Mouse (Mus musculus) lung, embryonic 14.5 days (tissue): ENCODE measurements around the gene Rfc1. TPM values are rescaled to one million over a fixed set of nuclear protein-coding genes. Genes with fewer than 3 reads are reported as not detected.
A peak's percentile ranks its signal among the peaks of the same experiment; 100 is the strongest.

Experiments
- ATAC-seq: fragments of 200-750 bp; cut with Nextera tagmentation; 2 replicates; pipeline ENCODE4 v1.8.0; 2017; ENCODE audit warnings: mild to moderate bottlenecking, moderate TSS enrichment, moderate library complexity; ENCODE audit not compliant: insufficient read depth
- DNase-seq: peaks from one replicate; pipeline ENCODE4 v3.0.0-alpha.2; 2015
- H3K27ac ChIP-seq: fragments of 300-500 bp; sonication (generic); 2 replicates; pipeline ENCODE4 v1.5.1; 2014; ENCODE audit warnings: low read depth, mild to moderate bottlenecking, moderate library complexity
- H3K27me3 ChIP-seq: fragments of 300-500 bp; sonication (generic); 2 replicates; pipeline ENCODE4 v1.6.1; 2014; ENCODE audit warnings: low read length, control low read depth; ENCODE audit not compliant: insufficient read depth
- H3K36me3 ChIP-seq: fragments of 300-500 bp; sonication (generic); 2 replicates; pipeline ENCODE4 v1.6.1; 2014; ENCODE audit warnings: control low read depth; ENCODE audit not compliant: insufficient read depth
- H3K4me1 ChIP-seq: fragments of 300-500 bp; sonication (generic); 2 replicates; pipeline ENCODE4 v1.6.1; 2014; ENCODE audit warnings: antibody characterized with exemption, control low read depth; ENCODE audit not compliant: insufficient read depth
- H3K4me2 ChIP-seq: fragments of 300-500 bp; sonication (generic); 2 replicates; pipeline ENCODE4 v1.6.1; 2014; ENCODE audit warnings: mild to moderate bottlenecking
- H3K4me3 ChIP-seq: fragments of 300-500 bp; sonication (generic); 2 replicates; pipeline ENCODE4 v1.5.1; 2014; ENCODE audit warnings: low read depth, low read length
- H3K9ac ChIP-seq: fragments of 300-500 bp; sonication (generic); 2 replicates; pipeline ENCODE4 v1.6.1; 2014
- H3K9me3 ChIP-seq: fragments of 300-500 bp; sonication (generic); 2 replicates; pipeline ENCODE4 v1.6.1; 2016; ENCODE audit warnings: low read depth, low read length, control low read depth
- CTCF ChIP-seq: IDR thresholded peaks from 2 replicates; pipeline ENCODE4 v1.5.1; 2016; ENCODE audit warnings: antibody characterized with exemption, low read depth
- WGBS: fragments of 180-500 bp; shearing (Covaris S2); extraction: QIAGEN DNeasy Blood & Tissue Kit; methylation state at CpG from one replicate; pipeline ENCODE4 v1.1.7; 2014; 5-methylcytosine and 5-hydroxymethylcytosine counted together
- polyA plus RNA-seq: library from polyadenylated mRNA; unstranded; fragments of >200 nt; fragmentation: Nextera tagmentation; extraction: Ambion mirVana; gene quantifications from 2 replicates; pipeline ENCODE4 v1.2.1, GENCODE M21; 2014

The Rfc1 gene
- polyA plus RNA-seq, 1 experiment from 2014 or later = 99.9 TPM

DNA sequence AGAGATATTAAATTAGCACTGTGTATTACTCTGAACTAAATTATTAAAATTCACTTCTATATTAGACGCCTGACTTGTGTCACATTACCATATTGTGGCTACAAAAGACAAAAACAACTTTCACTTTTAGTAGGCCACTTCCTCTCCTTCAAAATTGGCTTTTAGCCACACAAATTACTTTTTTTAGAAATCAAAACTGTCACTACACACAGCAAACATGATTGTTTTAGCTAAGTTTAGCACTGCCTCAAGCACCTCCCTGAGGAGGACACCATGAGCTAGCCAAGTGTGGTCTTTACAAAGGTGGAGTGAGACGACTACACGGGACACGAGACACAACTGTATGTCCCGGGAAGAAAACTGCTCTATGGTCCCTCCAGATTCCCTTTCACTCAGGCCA lies 9.3 kb downstream of the Rfc1 start:
- Histone ChIP-seq H3K4me2 (no peak overlapping the region), H3K27ac (peak overlapping the region; percentile 61; the same call in 1 of the 2 replicates), H3K4me3 (no peak overlapping the region), H3K36me3 (0 out of 2 replicates have a peak, but pooled peaks cover 2% of the 10 kb centered on the region), H3K27me3 (no peaks in the 10 kb centered on the region), H3K9ac (no peak overlapping the region), H3K4me1 (0 out of 2 replicates have a peak, but pooled peaks cover 5% of the 10 kb centered on the region), H3K9me3 (no peaks in the 10 kb centered on the region)
- ATAC-seq = no peak
- no peak for TF ChIP-seq CTCF
- no peak for DNase-seq
- 70% methylated on average over 5 of the region's 5 CpGs for WGBS

DNA sequence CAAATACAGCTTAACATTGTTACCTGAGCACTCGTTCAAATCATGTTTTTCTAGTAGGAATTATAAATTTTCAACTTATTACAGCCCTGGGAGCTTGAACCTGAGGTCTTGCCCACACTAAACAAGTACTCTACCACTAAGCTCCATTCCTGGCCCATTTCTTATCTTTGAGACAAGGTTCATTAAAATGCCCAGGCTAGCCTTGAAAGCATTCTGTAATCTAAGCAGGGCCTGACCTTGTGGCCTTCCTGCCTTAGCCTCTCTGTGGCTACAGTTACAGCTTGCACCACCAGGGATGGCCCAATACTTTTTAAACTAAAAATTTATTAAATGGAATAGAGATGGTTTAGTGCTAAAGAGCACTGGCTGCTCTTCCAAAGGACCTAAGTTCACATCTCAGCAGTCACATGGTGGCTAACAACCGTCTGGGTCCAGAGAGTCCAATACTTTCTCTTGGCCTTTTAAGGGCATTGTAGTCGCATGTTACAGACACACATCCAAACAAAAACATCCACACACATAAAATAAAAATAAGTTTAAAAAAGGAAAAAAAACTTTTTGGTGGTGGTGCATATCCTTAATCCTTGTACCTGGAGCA lies 10.6 kb downstream of the Rfc1 start:
- H3K4me3 ChIP-seq = no peak overlapping the region
- H3K36me3 ChIP-seq = 0 out of 2 replicates have a peak, but pooled peaks cover 2% of the 10 kb centered on the region
- no peak overlapping the region for H3K4me2 ChIP-seq
- ATAC-seq = no peak
- TF ChIP-seq CTCF = no peak
- H3K9me3 ChIP-seq = no peaks in the 10 kb centered on the region
- no peaks in the 10 kb centered on the region for H3K27me3 ChIP-seq
- H3K4me1 ChIP-seq = 0 out of 2 replicates have a peak, but pooled peaks cover 5% of the 10 kb centered on the region
- H3K9ac ChIP-seq = no peak overlapping the region
- H3K27ac ChIP-seq = no peak overlapping the region
- DNase-seq = no peak
- 70% methylated on average over 3 of the region's 3 CpGs for WGBS

DNA sequence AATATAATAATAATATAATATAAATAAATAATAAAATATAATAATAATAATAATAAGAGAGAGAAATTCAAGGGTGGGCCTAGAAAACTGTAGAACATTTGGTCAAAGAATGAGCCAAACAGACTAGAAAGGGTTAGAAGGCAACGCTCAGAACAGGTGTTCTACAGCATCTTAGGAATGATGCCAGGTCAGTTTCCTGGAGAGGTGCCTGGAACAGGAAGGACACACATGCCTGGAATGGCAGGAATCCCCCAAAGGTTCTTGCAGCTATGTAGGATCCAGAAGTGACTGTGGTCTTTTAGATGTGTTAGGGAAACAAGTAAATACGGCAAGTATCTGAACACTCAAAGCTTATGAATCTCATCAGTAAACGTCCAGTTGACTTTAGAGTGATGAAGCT lies 11.2 kb downstream of the Rfc1 start:
- ATAC-seq = no peak
- 83% methylated on average over 3 of the region's 3 CpGs for WGBS

DNA sequence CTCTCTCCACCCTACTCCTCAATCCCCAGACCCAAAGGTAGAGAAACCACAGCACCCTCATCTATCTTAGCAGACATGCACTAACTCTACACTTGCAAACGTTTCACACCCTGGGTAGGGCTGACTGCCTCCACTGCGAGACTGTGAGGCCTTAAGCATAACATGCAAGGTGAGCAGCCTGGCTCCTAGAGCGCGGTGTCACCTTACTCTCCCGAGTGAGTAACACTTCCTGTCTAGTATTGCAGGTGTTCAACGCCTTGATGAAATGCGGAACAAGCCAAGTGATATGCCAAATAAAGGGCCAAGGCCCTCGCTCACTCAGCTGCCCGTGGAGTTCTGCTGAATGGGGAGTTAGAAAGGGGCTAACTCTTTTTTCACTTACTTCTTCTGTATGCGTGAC lies 13.3 kb downstream of the Rfc1 start:
- Histone ChIP-seq H3K4me3 (no peak overlapping the region), H3K27ac (no peak overlapping the region), H3K4me1 (no peaks in the 10 kb centered on the region), H3K27me3 (no peaks in the 10 kb centered on the region), H3K4me2 (no peak overlapping the region), H3K9ac (no peak overlapping the region), H3K36me3 (peaks cover 14% of the 10 kb centered on the region; the same call in 1 of the 2 replicates), H3K9me3 (no peaks in the 10 kb centered on the region)
- TF ChIP-seq CTCF = no peak
- peak; percentile 13 for DNase-seq
- WGBS = 55% methylated on average over 10 of the region's 10 CpGs
- ATAC-seq = no peak

More for the DNA sequence above, 11.2 kb downstream of the Rfc1 start:
- no peak overlapping the region for H3K4me3 ChIP-seq
- H3K9ac ChIP-seq = no peak overlapping the region
- H3K9me3 ChIP-seq = no peaks in the 10 kb centered on the region
- 0 out of 2 replicates have a peak, but pooled peaks cover 2% of the 10 kb centered on the region for H3K36me3 ChIP-seq
- TF ChIP-seq CTCF = no peak
- H3K4me2 ChIP-seq = no peak overlapping the region
- H3K27me3 ChIP-seq = no peaks in the 10 kb centered on the region
- 0 out of 2 replicates have a peak, but pooled peaks cover 2% of the 10 kb centered on the region for H3K4me1 ChIP-seq
- DNase-seq = no peak
- H3K27ac ChIP-seq = no peak overlapping the region

DNA sequence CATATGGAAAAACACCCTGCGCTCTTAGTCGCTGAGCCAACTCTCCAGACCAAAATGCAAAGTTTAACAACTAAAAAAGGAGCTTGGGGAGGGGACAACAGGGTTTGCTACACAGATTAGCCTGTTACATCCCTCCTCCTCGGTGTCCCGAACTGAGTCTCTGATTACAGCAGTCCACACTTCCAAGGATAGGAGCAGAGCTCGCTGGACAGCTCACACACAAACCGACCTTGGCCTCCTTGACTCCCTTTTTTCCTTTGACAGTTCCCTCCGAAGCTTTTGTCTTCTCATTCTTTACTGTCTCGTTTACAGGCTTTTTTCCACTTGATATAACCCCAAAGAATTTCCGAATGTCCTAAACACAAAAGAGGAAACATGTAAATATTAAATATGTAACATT lies 16.3 kb downstream of the Rfc1 start:
- no peaks in the 10 kb centered on the region for H3K4me1 ChIP-seq
- H3K4me3 ChIP-seq = no peak overlapping the region
- ATAC-seq = no peak
- no peak overlapping the region for H3K4me2 ChIP-seq
- no peak overlapping the region for H3K27ac ChIP-seq
- no peaks in the 10 kb centered on the region for H3K27me3 ChIP-seq
- no peak for TF ChIP-seq CTCF
- no peak overlapping the region for H3K9ac ChIP-seq
- H3K36me3 ChIP-seq = peaks cover 30% of the 10 kb centered on the region
- 82% methylated on average over 9 of the region's 9 CpGs for WGBS
- DNase-seq = no peak
- no peaks in the 10 kb centered on the region for H3K9me3 ChIP-seq

DNA sequence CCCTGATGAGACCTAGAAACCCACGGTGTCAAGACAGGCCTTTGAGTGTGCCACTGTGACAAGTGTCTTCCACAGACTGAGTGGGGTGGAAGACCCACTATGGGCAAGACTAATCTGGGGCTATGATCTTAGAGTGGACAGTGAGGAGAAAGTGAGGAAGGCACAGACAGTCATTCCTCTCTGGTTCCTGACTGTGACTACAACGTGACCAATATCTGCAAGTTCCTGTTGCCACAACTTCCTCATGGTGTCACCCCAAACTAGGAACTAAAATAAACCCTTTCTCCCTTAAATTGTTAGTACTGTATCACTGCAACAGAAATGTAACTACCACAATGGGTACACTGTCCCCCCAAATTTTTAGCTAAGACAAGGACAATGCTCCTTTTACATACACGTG lies 26.6 kb downstream of the Rfc1 start:
- no peak overlapping the region for H3K4me3 ChIP-seq
- WGBS = 94% methylated on average over 3 of the region's 3 CpGs
- no peaks in the 10 kb centered on the region for H3K9me3 ChIP-seq
- H3K27me3 ChIP-seq = no peaks in the 10 kb centered on the region
- no peak overlapping the region for H3K27ac ChIP-seq
- DNase-seq = no peak
- TF ChIP-seq CTCF = no peak
- peaks cover 65% of the 10 kb centered on the region for H3K36me3 ChIP-seq
- no peak for ATAC-seq
- H3K4me2 ChIP-seq = no peak overlapping the region
- H3K9ac ChIP-seq = no peak overlapping the region
- no peaks in the 10 kb centered on the region for H3K4me1 ChIP-seq

DNA sequence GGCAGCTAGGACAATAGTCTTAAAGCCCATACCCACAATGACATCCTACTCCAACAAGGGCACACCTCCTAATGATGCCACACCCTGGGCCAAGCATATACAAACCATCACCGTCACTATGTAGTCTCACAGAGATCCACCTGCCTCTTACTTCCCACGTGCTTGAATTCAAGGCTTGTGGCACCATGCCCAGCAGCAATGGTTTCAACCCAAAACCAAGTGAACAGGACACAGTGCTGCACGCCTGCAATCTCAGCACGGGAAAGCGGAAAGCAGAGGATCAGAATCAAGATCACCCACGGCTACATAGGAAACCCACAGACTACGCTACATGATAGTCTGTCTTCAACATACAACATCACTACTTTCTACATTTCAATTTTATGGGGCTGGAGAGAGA lies 27.3 kb downstream of the Rfc1 start:
- Histone ChIP-seq H3K4me3 (no peak overlapping the region), H3K9ac (no peak overlapping the region), H3K27ac (no peak overlapping the region), H3K4me2 (no peak overlapping the region), H3K9me3 (no peaks in the 10 kb centered on the region), H3K27me3 (no peaks in the 10 kb centered on the region), H3K36me3 (peaks cover 65% of the 10 kb centered on the region), H3K4me1 (no peaks in the 10 kb centered on the region)
- 91% methylated on average over 7 of the region's 7 CpGs for WGBS
- no peak for TF ChIP-seq CTCF
- no peak for ATAC-seq
- DNase-seq = no peak
